Mouse (Mus musculus) skeletal muscle tissue, adult 2 months (tissue): Measurements from ENCODE around the gene Nnmt.
A peak's percentile ranks its signal among the peaks of the same experiment; 100 is the strongest.

Source experiments
- DNase-seq: peaks from one replicate; pipeline ENCODE4 v3.0.0-alpha.2; 2012; ENCODE audit warnings: low read depth, low spot score

Gene Nnmt

GRCm38 (mm10) chr9:48559482-48560139, 45.3 kb downstream of the Nnmt start:
- peak; percentile 18 for DNase-seq

DNA sequence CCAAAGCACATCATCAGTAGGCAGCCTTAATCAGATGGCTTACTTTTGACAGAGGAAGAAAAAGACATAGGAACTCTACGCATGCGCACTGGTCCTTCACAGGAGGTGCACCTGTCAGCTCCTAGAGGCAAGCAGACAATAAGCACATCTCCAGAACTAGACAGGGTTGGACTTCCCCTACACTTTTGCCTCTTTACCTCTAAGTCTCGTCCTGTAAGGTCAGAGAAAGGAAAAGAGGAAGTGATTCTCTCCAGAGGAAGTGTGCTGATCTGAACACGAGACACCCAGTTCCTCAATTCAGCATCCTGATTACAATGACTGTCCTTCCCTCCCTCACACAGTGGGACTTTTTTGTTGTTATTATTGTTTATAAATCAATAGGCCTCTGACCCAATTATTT, 46.3 kb downstream of the Nnmt start:
- peak; percentile 32 for DNase-seq

DNA sequence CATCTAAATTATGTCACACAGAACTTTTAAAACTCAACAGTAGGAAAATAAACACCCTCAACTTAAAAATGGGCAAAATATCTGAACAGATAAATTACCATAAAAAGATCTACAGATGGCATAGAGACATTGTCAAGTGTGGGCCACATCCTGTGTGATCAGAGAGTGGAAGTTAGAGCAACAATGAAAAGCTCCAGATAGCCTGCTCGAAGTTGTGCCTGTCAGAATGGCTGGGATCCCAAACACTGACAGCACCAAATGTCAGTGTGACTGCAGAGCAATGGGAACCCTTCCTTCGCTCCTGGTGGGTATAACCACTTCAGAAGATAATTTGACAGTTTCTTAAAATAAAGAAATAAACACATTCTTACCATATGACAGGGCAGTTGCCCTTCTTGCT, 55.9 kb downstream of the Nnmt start:
- no peak for DNase-seq

GRCm38 (mm10) chr9:48547233-48547632, 57.7 kb downstream of the Nnmt start:
- no peak for DNase-seq
